Mouse (Mus musculus) heart, adult 2 months (tissue): ENCODE measurements around the gene Polr1e. TPM values are rescaled to one million over a fixed set of nuclear protein-coding genes. Genes with fewer than 3 reads are reported as not detected.
"Not testable (repeated sequence)": the region's sequence is repeated elsewhere in the genome, so short reads cannot be mapped to it uniquely, and the experiment has no call there.

Experiments used
- DNase-seq, 2 experiments: peaks; one replicate each; pipeline ENCODE4 v3.0.0; 2021
- H3K27ac ChIP-seq: fragments of 200-600 bp; 2 replicates; pipeline ENCODE4 v1.8.1; 2022
- H3K27me3 ChIP-seq: fragments of 200-500 bp; 2 replicates; pipeline ENCODE4 v1.6.1; 2012; ENCODE audit warnings: mild to moderate bottlenecking, low read length, inconsistent platforms, mixed read lengths; ENCODE audit not compliant: control insufficient read depth, insufficient read depth
- H3K36me3 ChIP-seq: fragments of 200-500 bp; 2 replicates; pipeline ENCODE4 v1.6.1; 2012; ENCODE audit warnings: low read length, inconsistent platforms; ENCODE audit not compliant: control insufficient read depth, insufficient read depth
- H3K4me1 ChIP-seq: fragments of 200-500 bp; 2 replicates; pipeline ENCODE4 v1.6.1; 2011; ENCODE audit warnings: low read length; ENCODE audit not compliant: control insufficient read depth, insufficient read depth
- H3K4me3 ChIP-seq: fragments of 200-600 bp; 2 replicates; pipeline ENCODE4 v1.8.1; 2022
- H3K79me2 ChIP-seq: fragments of 200-500 bp; replicated peaks from 2 replicates; pipeline ENCODE4 v1.6.1; 2012; ENCODE audit warnings: mild to moderate bottlenecking, inconsistent platforms, low read length, moderate library complexity, mixed read lengths; ENCODE audit not compliant: control insufficient read depth, insufficient read depth
- H3K9ac ChIP-seq: fragments of 200-500 bp; 2 replicates; pipeline ENCODE4 v1.6.1; 2012; ENCODE audit warnings: low read depth, mild to moderate bottlenecking, control low read depth, inconsistent platforms, low read length, mixed read lengths
- CTCF ChIP-seq: fragments of 200-600 bp; IDR thresholded peaks from 2 replicates; pipeline ENCODE4 v1.8.1; 2022; ENCODE audit warnings: antibody characterized with exemption, mild to moderate bottlenecking, moderate library complexity
- EP300 ChIP-seq: fragments of 200-500 bp; IDR thresholded peaks from 2 replicates; pipeline ENCODE4 v1.6.1; 2011; ENCODE audit warnings: low read depth, low read length, control low read depth; ENCODE audit not compliant: insufficient read depth
- POLR2A ChIP-seq: fragments of 200-500 bp; IDR thresholded peaks from 2 replicates; pipeline ENCODE4 v1.6.1; 2011; ENCODE audit warnings: mild to moderate bottlenecking, low read depth, low read length, control low read depth; ENCODE audit not compliant: insufficient read depth
- WGBS: fragments of 180-500 bp; shearing (Covaris S2); methylation state at CpG from one replicate; pipeline ENCODE4 v1.1.7; 2018; 5-methylcytosine and 5-hydroxymethylcytosine counted together
- intact Hi-C: fragments of 180-260 bp; cut with DNase I; formaldehyde crosslinking; loops from one replicate; pipeline ENCODE4 v1.15.1; 2025
- polyA plus RNA-seq: library from polyadenylated mRNA; depleted of rRNA; stranded (reverse); fragments of >200 nt; gene quantifications from 2 replicates; pipeline ENCODE4 v1.2.3, GENCODE M21; 2012
- total RNA-seq, 2 experiments: library from RNA; stranded (reverse); gene quantifications; 2 replicates each; pipeline ENCODE4 v1.2.3; 2021

Gene Polr1e
- total and polyA plus RNA-seq, 3 experiments = 12.6 to 20.0 (median 19.4) TPM

DNA sequence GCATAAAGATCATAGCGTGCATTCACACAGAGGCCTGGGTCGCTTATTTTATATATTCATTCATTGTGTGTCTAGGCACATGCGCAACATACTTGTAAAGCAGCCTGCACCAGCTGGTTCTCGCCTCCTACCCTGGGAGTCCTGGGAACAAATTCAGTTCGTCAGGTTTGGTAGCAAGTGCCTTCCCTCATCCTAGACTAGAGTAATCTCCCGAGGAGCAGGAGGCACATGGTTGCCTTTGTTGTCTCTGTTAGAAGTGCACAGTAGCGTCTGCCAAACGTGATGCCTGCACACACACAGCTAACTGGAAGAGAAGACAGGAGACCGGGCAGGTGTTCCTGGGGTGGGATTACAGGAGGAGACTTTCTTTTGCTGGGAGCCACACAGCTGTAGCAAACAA is 29.6 kb downstream of the Polr1e start:
- H3K27me3 ChIP-seq = no peaks in the 10 kb centered on the region
- no peak for TF ChIP-seq CTCF
- TF ChIP-seq POLR2A = no peak
- TF ChIP-seq EP300 = no peak
- H3K4me1 ChIP-seq = peaks cover 7% of the 10 kb centered on the region; the same call in 1 of the 2 replicates
- intact Hi-C loops = no loop called here
- no peaks in the 10 kb centered on the region; the same call in 1 of the 2 replicates for H3K79me2 ChIP-seq
- H3K9ac ChIP-seq = no peak overlapping the region
- H3K36me3 ChIP-seq = no peaks in the 10 kb centered on the region
- DNase-seq = no peak
- H3K4me3 ChIP-seq = no peak overlapping the region
- H3K27ac ChIP-seq = peak overlapping the region; percentile 73
- 76% methylated on average over 9 of the region's 9 CpGs for WGBS

DNA sequence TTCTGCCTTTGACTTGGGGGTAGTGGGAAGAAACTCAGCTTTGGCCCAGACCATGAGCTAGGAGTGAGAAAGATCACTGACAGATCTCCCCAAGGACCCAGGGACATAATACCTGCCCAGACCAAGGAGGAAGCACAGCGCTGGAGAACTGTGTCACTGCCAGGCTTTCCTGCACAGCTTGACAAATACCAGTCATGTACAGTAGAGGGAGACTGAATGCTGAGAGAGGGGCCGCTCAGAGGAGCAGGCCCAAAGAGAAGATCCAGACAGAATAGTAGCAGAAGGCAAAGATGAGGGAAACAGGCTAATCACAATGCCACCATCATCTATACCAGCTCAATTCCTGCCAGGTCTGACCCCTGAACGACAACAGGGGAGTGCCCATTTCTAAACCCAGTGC is 36.5 kb downstream of the Polr1e start:
- H3K4me3 ChIP-seq = no peak overlapping the region
- WGBS = 32% methylated on average over 3 of the region's 3 CpGs
- peaks cover 2% of the 10 kb centered on the region; the same call in 1 of the 2 replicates for H3K36me3 ChIP-seq
- H3K27me3 ChIP-seq = no peaks in the 10 kb centered on the region
- peak overlapping the region; percentile 64 for H3K27ac ChIP-seq
- H3K4me1 ChIP-seq = peaks cover 6% of the 10 kb centered on the region
- DNase-seq = no peak
- H3K79me2 ChIP-seq = no peaks in the 10 kb centered on the region; the same call in 1 of the 2 replicates
- intact Hi-C loops = no loop called here
- peak; percentile 71 for TF ChIP-seq CTCF
- TF ChIP-seq POLR2A = no peak
- TF ChIP-seq EP300 = no peak
- H3K9ac ChIP-seq = no peak overlapping the region

DNA sequence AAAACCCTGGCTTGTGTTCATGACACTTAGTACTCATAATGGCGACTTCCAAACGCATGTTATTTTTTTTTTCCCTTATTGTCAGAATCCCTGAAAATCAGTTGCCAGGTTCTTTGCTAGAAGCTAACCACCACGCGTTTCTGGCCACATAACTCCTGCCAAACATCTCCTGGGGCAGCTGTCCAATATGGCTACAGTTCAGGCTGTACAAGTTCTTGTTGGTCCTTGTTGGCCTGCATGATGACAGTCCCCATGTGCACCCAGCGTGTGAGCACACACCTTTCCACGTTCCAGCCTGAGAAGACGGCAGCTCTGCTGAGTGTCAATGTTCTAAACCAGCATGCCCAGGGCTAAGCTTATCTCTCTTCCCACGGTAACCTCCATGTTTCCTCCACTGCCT is 37.1 kb downstream of the Polr1e start:
- Histone ChIP-seq H3K9ac (no peak overlapping the region), H3K27ac (peak overlapping the region; percentile 64), H3K4me1 (peaks cover 6% of the 10 kb centered on the region), H3K4me3 (no peak overlapping the region), H3K36me3 (peaks cover 2% of the 10 kb centered on the region; the same call in 1 of the 2 replicates), H3K79me2 (no peaks in the 10 kb centered on the region; the same call in 1 of the 2 replicates), H3K27me3 (no peaks in the 10 kb centered on the region)
- intact Hi-C loops = no loop called here
- 43% methylated on average over 8 of the region's 8 CpGs for WGBS
- DNase-seq = peak; percentile 50 to 64
- TF ChIP-seq CTCF (no peak), EP300 (0 out of 2 replicates have a peak, but pooled peaks have one; percentile 46), POLR2A (no peak)

DNA sequence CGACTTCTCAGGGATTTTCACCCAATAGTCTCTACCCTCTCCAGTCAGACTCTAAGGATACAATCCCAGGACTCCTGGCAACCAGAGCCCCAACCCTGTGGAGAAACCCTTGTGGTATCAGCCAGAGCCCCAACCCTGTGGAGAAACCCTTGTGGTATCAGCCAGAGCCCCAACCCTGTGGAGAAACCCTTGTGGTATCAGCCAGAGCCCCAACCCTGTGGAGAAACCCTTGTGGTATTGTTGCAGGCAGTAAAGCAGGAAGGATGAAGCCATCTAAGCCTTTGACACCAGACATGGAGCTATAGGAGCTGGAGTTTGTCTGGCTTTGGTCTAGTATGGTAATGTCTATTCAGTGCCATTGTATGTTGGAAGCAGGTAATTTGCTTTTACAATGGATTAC is 45.5 kb downstream of the Polr1e start:
- H3K4me3 ChIP-seq, H3K27ac ChIP-seq, H3K27me3 ChIP-seq, H3K4me1 ChIP-seq, intact Hi-C loops, H3K9ac ChIP-seq, DNase-seq, H3K36me3 ChIP-seq, H3K79me2 ChIP-seq: not testable (repeated sequence)
- WGBS = 71% methylated on average over 1 of the region's 1 CpGs

DNA sequence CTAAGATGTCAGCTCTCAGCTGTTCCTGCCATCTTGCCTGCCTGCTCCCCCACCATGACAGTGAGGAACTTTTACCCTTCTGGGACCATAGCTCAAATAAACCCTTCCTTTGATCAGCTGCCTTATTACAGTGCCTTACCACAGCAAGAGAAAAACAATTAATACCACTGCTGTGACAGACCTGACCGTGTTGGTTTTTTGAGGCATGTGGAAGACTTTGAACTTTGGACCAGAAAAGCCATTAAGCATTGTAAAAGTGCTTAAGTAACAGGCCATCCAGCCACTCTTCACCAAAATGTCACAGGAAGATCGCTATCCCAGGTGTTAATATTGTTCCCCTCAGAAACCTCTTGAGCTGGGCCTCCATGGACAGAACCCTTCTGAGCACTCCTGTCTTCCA is 46.2 kb downstream of the Polr1e start:
- no peak overlapping the region for H3K4me3 ChIP-seq
- intact Hi-C loops = no loop called here
- DNase-seq = no peak
- TF ChIP-seq CTCF = no peak
- no peak for TF ChIP-seq EP300
- TF ChIP-seq POLR2A = no peak
- no peak overlapping the region for H3K9ac ChIP-seq
- H3K79me2 ChIP-seq = no peaks in the 10 kb centered on the region
- H3K4me1 ChIP-seq = peaks cover 1% of the 10 kb centered on the region; the same call in 1 of the 2 replicates
- H3K36me3 ChIP-seq = no peaks in the 10 kb centered on the region
- H3K27me3 ChIP-seq = no peaks in the 10 kb centered on the region
- WGBS = 97% methylated on average over 2 of the region's 2 CpGs
- no peak overlapping the region for H3K27ac ChIP-seq

DNA sequence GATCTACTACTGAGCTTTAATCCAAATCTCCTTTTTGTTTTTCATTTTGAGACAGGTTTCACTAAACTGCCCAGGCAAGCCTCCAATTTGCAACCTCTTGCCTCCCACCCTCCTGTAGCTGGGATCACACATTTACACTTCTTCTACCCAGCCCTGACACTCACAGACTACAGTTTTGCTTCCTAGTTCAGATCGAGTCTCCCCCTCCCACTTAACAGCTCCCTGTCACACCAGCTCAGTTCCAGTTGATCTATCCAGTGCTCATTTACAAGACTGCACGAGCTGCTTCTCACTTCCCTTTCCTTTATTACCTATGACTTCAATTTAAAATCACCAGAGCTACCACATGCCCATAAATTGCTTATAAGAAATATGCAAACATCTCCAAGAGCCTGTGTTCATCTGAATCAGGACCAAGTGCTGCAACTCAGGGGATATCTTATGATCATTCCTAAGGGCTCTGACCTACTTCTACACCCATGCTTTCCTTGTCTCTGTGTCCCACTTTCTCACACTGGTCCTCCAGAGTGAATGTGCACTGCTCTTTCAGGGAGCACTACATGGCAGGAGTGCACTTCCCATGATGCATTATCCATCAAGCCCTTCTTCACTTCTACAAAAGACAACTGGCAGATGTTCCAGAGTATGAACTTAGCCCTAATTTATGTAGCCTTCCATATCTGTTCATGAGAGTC is 47.8 kb downstream of the Polr1e start:
- intact Hi-C loops = no loop called here
- H3K36me3 ChIP-seq = no peaks in the 10 kb centered on the region
- peaks cover 1% of the 10 kb centered on the region; the same call in 1 of the 2 replicates for H3K4me1 ChIP-seq
- H3K27ac ChIP-seq = no peak overlapping the region
- H3K9ac ChIP-seq = no peak overlapping the region
- no peaks in the 10 kb centered on the region for H3K79me2 ChIP-seq
- H3K4me3 ChIP-seq = no peak overlapping the region
- TF ChIP-seq CTCF = no peak
- no peak for TF ChIP-seq POLR2A
- TF ChIP-seq EP300 = no peak
- DNase-seq = no peak
- H3K27me3 ChIP-seq = no peaks in the 10 kb centered on the region
- 44% methylated on average over 2 of the region's 2 CpGs for WGBS
